Mouse (Mus musculus) right cerebral cortex, adult 18-20 months (tissue): Measurements from ENCODE around the gene Frmd8.

Experiments
- DNase-seq: peaks from one replicate; pipeline ENCODE4 v3.0.0; 2022; ENCODE audit warnings: mixed read lengths

The Frmd8 gene

GRCm38 (mm10) chr19:5848826-5849672 lies 26.0 kb downstream of the Frmd8 start:
- no peak for DNase-seq

- DNase-seq, result peak; percentile 74
Measured at GRCm38 (mm10) chr19:5848032-5848825, 26.8 kb downstream of the Frmd8 start.

DNA sequence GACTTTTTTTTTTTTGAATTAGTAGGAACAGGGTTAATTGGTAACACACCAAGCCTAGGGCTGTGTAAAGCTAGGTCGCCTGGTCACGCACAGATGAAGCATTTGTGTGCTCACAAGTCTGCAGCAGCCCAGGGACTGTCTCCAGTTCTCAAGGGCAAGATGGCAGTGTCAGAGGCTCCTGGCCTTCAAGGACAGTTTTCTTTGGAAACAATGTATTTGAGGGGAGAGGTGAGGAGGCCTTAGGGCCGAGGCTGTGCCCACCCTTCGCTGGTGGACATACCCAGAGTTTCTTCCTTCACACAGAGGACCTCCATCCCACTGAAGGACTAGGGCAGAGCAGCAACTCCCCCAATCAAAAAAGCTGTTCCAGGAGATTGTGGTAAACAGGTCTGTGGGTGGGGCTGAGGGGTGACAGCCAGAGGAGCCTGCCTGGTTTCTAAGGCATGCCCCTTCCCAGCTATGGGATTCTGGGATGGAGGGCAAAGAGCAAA lies 27.7 kb downstream of the Frmd8 start:
- DNase-seq, result no peak

DNA sequence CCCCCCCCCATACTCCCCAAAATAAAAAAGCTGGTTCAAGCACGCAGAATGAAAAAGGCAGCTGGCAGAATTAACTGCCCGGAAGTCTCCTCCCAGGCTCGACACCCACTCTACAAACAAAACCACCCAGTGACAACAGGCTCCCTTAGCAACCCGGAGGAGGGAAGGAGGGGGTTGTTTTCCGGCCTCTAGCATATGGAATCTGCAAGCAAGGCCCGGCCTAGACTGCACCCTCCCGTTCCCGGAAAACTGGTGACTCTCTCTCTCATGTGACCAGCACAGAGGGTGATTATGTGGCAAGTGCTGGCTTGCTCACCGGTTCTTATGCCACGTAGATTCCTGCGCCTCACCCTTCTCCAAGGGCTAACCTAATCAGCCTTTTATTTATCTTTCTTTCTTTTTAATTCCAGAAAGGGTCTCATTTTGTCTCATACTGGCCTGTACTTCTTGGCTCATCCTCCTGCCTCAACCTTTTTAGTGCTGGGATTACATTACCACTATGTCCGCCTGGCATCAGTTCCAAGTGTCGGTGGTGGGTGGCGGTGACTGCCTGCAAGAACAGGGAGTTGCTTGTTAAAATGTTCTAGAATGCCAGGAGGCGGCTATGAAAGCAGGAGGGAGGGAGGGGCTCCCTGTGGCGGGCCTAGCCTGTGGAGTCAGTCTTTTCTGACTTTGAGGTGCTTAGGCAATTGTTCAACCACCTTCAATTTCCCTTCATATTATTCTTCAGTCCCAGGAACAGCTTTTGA lies 28.3 kb downstream of the Frmd8 start:
- peak; percentile 96 for DNase-seq

DNA sequence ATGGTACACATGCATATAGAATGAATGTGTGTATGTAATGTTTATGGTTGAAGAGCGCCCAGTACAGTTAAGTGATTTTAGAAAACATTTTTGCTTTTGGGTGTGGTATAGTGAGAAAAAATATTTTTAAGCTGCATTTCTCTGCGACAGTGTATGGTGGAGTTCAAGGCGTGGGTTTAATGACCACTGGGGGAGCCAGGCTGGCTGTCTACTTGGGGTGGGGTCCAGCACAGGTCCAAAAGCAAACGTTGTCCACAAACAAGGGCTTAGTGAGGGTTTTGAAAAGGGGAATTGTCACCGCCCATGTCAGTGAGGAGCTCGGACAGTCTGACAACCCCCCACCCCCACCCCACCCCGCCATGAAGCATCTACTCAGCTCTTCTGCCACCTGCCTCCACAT lies 28.9 kb downstream of the Frmd8 start:
- DNase-seq, result peak; percentile 51

DNA sequence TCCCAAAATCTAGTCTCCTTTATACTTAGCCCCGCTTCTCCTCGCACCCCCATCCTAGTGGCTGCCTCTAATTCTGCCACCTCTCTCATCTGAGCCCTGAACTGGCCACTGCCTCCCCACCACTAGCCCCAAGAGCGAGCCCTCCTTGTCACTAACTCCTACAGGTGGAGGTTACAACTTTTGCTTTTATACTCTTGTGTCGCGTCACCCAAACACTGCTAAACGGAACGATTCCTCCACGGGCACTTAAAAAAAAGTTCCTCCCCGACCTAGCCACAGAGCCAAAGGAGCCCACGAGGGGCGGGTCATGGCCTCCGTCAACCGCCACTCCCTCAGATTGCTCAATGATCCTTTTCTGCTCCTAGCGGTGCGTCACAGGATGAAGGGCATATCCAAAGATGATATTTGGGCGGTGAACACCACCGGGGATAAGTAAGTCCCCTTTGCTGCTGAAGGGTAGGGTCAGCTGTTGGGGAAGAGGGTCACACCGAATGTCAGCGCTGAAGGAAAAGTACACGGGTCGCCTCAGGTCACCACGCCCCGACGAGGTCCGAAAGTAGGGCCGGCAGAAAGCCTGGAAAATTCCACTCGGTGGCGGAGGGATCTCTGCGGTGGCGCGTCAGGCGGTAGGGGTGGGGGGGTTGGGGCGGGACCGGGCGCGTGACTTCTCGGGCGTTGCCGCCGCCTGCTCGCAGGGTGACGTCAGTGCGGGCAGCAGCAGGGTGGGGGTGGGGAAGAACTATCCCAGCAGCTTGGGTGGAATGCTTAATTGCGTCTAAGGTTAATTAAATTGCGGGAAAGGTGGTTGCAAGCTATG lies 29.5 kb downstream of the Frmd8 start:
- peak; percentile 88 for DNase-seq

DNA sequence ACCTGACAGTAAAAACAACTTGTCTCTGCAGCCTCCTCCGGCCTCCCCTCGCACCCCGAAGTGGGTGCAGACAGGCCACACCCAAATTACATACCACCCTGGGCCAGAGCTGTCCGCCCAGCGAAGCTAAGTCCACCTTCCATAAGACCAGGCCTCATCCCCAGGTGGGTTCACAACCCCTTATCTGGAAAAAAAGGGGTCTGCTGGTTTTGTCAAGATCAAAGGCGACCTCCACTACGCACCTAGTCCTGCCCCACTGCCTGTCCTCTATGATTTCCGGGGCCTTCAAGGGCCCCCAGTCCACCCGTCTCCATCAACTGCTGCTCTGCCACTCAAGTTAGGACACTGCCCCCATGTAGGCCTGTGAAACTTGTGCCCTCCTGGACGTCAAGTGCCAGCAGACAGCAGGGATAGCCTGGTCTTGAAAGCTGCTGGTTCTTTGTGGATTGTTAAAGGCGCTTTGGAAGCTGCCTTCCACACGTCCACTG lies 30.2 kb downstream of the Frmd8 start:
- DNase-seq, result no peak

GRCm38 (mm10) chr19:5843781-5844691 lies 31.0 kb downstream of the Frmd8 start:
- no peak for DNase-seq

GRCm38 (mm10) chr19:5842785-5843730 lies 32.0 kb downstream of the Frmd8 start:
- DNase-seq, result no peak

DNA sequence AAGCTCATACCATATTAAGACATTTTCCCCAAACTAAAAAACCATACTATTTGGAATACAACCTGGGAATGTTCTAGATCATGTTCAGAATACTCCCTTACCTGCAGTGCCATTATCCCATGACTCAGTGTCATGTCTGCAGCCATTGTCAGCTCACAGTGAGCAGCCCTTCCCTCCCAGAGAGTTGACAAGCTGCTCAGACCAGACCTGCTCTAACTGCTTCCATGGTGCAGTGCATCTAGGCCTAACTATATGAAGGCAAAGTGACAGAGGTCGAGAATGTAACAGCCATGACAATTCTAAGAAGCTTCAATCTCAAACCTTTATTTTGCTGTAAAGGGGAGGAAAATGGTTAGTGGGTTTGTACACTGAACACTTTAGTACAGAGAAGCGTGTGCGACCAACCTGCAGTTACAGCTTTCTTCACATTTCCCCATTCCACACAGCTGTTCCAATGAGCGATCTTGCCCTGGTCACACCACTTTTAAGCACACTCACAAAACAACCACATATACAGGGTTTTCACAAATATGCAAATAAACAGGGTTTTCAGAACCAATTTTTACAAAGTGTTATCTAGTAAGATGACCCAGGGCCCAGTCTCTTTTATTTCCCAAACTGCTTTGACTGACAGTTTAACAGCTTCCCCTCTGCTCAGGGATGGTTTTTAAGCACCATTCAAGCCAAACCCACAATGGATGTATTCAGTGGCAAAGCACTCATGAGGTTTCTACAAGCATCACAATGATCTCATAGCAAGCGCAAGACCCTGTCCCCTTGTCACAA lies 32.9 kb downstream of the Frmd8 start:
- DNase-seq, result no peak

DNA sequence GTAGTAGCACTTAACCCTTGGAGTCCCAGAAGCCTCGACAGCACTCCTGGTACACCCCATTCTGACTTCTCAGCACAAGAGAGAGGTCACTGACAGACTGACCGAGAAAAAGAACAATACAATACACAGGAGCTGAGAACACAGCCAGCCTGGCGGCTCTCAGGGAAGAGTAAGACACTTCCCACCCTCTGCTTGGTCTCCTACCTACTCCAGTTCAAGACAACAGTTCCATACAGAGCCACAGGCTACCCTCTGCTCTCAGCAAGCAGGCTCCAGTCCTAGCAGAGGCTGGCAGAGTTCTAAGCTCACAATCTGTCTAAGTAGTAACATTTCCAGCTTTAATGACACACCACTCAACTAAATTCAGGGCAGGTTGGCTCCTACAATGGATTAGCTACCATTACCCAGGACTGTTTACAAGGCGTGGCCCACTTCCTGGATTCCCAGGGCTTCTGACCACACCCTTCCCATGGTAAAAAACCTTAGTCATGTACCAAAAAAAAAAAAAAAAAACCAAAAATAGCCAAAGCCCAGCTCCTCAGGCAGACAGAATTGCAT lies 33.6 kb downstream of the Frmd8 start:
- DNase-seq, result no peak

GRCm38 (mm10) chr19:5840890-5841388 lies 34.1 kb downstream of the Frmd8 start:
- DNase-seq, result no peak

DNA sequence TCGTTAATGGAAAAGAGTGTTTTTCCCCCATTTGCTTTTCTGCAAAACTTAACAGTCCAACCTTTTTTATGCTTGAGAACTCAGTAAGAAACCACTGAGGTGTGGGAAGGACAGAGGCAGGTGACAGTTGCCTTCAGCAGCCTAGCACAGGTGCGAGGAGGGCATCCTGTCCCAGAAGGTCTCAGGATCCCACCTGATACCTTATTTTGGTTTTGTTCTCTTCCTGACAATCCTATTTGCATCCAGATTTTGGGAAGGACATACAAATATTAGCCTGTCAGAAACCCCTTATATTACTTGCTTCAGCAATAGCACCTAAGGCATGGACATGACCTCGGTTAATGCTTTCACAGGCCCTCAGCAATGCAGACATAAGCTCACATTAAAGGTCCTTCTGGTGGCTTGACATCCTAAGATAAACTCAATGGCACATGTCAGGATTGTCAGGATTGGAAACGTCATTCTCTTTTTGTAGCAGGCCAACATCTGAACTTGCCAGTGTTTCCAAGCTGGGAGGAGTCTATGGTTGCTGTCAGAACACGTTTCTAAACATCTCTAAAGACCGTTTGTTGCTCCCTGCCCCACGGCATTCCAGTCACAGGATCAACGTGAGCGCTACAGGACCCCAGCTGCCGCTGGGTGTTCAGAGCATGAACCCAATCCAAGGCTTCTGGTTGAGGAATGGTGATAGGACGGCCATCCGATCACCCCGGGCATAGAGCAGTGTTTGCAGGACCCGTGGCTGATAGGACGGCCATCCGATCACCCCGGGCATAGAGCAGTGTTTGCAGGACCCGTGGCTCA lies 34.8 kb downstream of the Frmd8 start:
- no peak for DNase-seq

GRCm38 (mm10) chr19:5839317-5840085 lies 35.6 kb downstream of the Frmd8 start:
- DNase-seq, result no peak

DNA sequence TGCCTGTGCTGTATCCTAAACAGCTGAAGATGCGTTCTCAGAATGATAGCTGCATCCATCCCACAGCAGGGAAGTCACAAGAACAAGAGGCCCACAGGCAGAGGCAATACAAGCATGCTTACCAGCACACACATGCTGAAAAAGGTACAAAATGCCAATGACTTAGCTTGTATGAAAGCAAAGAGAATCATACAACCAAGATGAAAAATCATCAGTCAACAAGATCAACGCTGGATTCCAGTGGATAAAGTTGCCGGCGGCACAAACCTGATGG lies 36.2 kb downstream of the Frmd8 start:
- DNase-seq, result no peak

GRCm38 (mm10) chr19:5838136-5838891 lies 36.8 kb downstream of the Frmd8 start:
- no peak for DNase-seq
